Mouse (Mus musculus) left cerebral cortex, adult 6 months (tissue): ENCODE data around the gene Gm43738. TPM values are rescaled to one million over a fixed set of nuclear protein-coding genes. Genes with fewer than 3 reads are reported as not detected.

Experiments
- long read RNA-seq, 2 experiments: library from polyadenylated mRNA; unstranded; transcript quantifications; one replicate each; pipeline ENCODE4 v2.0.0; 2019 to 2020
- polyA plus RNA-seq: library from polyadenylated mRNA; unstranded; fragments of <200 nt; fragmentation: Nextera tagmentation; gene quantifications from 2 replicates; pipeline ENCODE4 v1.2.3, GENCODE M21; 2021

The Gm43738 gene
- 0.10 TPM in 1 of 2 replicates, not detected in the other for polyA plus RNA-seq
- long read RNA-seq, experiment 1, partial matches to known transcripts, result 5 of 25 reads
- long read RNA-seq, experiment 1, other reads (novel, unspliced or antisense), result 20 of 25 reads
- long read RNA-seq, experiment 2, partial matches to known transcripts, result 0 of 3 reads
- long read RNA-seq, experiment 2, other reads (novel, unspliced or antisense), result 3 of 3 reads

DNA sequence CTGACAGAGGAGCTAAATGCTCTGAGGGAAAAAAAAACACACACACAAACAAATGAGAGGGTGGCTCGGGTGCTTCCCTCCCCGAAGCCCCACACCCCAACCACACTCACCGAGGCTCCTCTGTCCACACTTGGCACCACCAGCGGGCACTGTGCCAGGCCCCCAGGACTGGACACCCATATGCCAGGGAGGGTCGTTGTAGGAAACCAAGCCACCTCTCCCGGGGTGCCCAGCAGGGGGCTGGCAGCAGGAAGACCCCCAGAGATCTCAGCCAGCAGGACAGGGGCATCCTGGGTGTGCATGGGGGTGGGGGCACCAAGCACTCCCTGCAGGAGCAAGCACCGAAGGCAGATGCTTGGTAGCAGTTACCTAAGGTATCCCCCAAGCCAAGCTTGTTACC is at the start of gene Gm43738:
Gene Gm43738, minus strand, starts transcription at position 289 of the 400 bp plus-strand sequence.

DNA sequence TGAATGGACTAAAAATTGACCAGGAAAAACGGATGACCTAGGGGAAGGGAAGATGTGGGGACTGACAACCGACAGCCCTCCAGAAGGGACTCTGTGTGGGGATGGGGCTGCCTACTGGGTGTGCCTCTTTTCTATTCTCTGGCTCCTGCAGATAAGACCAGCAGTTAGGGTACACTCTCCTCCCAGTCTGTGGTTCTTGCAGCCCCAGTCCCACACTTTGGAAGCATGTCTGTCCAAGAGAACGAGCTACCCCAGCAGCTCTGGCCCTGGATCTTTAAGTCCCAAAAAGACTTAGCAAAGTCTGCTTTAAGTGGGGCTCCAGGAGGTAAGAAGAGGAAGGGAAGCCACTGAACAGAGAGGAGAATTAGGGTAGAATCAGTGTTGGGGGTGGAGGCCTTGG is 35.1 kb upstream of the Gm43738 start, which contains the start of gene Pklr:
Gene Pklr, plus strand, starts transcription at position 185 of the 400 bp plus-strand sequence.

GRCm38 (mm10) chr3:89101812-89102494 is 1.1 kb upstream of the Gm43738 start, which contains the start of gene Fdps:
Fdps (minus strand) TSS chr3:89101959.

GRCm38 (mm10) chr3:89093175-89093574 is 7.7 kb downstream of the Gm43738 start, which contains the start of gene Rusc1:
Rusc1 (minus strand) TSS chr3:89093311.

Other genes with a start within 250 kb of the Gm43738 start
- gene Msto1, start 187.1 kb downstream of the Gm43738 start, polyA plus RNA-seq, result 18.8 and 21.4 TPM in 2 replicates
- gene Ash1l, start 150.5 kb downstream of the Gm43738 start, polyA plus RNA-seq, result 7.1 and 9.1 TPM in 2 replicates
- 98.6 and 110 TPM in 2 replicates for gene Dap3, start 149.9 kb downstream of the Gm43738 start, polyA plus RNA-seq
- gene Rusc1, start 7.8 kb downstream of the Gm43738 start, polyA plus RNA-seq, result 47.9 and 79.6 TPM in 2 replicates
- 156 and 192 TPM in 2 replicates for gene Fdps, start 860 bp upstream of the Gm43738 start, polyA plus RNA-seq
- not detected in 2 replicates for gene Pklr, start 35.0 kb upstream of the Gm43738 start, polyA plus RNA-seq
- gene Hcn3, start 59.1 kb upstream of the Gm43738 start, polyA plus RNA-seq, result 2.2 and 5.2 TPM in 2 replicates
- gene Clk2, start 63.7 kb upstream of the Gm43738 start, polyA plus RNA-seq, result 3.0 and 3.7 TPM in 2 replicates
- 65.4 and 69.8 TPM in 2 replicates for gene Scamp3, start 76.4 kb upstream of the Gm43738 start, polyA plus RNA-seq
- gene Fam189b, start 82.0 kb upstream of the Gm43738 start, polyA plus RNA-seq, result 8.2 and 15.5 TPM in 2 replicates
- 24.1 and 25.8 TPM in 2 replicates for gene Gba, start 101.8 kb upstream of the Gm43738 start, polyA plus RNA-seq
- gene Thbs3, start 114.1 kb upstream of the Gm43738 start, polyA plus RNA-seq, result 8.3 and 12.0 TPM in 2 replicates
- 121 and 135 TPM in 2 replicates for gene Mtx1, start 126.0 kb upstream of the Gm43738 start, polyA plus RNA-seq
- 0.20 and 0.34 TPM in 2 replicates for gene Muc1, start 128.0 kb upstream of the Gm43738 start, polyA plus RNA-seq
- 209 and 223 TPM in 2 replicates for gene Krtcap2, start 144.9 kb upstream of the Gm43738 start, polyA plus RNA-seq
- gene Trim46, start 145.2 kb upstream of the Gm43738 start, polyA plus RNA-seq, result 23.1 and 27.4 TPM in 2 replicates
- gene Dpm3, start 158.3 kb upstream of the Gm43738 start, polyA plus RNA-seq, result 276 and 277 TPM in 2 replicates
- gene Slc50a1, start 169.5 kb upstream of the Gm43738 start, polyA plus RNA-seq, result 48.6 and 65.6 TPM in 2 replicates
- gene Efna1, start 180.0 kb upstream of the Gm43738 start, polyA plus RNA-seq, result 11.1 and 12.0 TPM in 2 replicates
- 5.6 and 31.3 TPM in 2 replicates for gene Efna3, start 221.9 kb upstream of the Gm43738 start, polyA plus RNA-seq
- 0.30 and 0.44 TPM in 2 replicates for gene Efna4, start 236.9 kb upstream of the Gm43738 start, polyA plus RNA-seq
- 21.3 and 43.1 TPM in 2 replicates for gene Adam15, start 248.9 kb upstream of the Gm43738 start, polyA plus RNA-seq